Comparison of ENCODE assay signal across 1 mouse cellular context in the genomic region with DNA sequence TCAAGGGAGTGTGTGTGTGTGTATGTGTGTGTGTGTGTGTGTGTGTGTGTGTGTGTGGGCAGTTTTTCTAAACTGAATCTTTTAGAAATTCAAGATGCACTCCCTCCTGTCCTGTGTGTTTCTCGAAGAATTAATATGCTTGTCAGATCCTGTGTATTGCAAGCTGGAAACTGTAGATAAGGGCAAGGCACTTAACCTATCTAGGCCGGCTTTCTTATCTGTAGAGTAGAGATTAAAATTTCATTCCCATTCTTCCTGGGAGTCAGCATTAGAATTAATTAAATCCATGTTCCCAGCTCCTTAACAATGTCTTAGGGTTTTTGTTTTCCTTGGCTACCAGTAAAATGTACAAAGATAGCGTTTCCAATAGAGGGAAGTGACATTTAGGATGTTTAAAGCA.
A peak's percentile ranks its signal among the peaks of the same experiment; 100 is the strongest.
TF ChIP-seq lines count a peak whose summit lies in the region.

No protein-coding gene starts in this region.

TF ChIP-seq in MEL, 35 proteins besides CTCF, POLR2A, EP300 and RAD21:
- TF ChIP-seq USF1 (IDR thresholded peaks at IDR 0.05; ENCODE audit: low read depth, low read length) (no peak), RCOR1 (IDR thresholded peaks at IDR 0.05; ENCODE audit: low read depth, low read length) (0 out of 2 replicates have a peak, but pooled peaks have one; percentile 39), GATA1 (IDR thresholded peaks at IDR 0.05; ENCODE audit: low read depth, low read length) (peak; percentile 88), MXI1 (IDR thresholded peaks at IDR 0.05; ENCODE audit: low read depth, low read length) (no peak; the same call in 1 of the 2 replicates), TCF12 (IDR thresholded peaks at IDR 0.05; ENCODE audit: low read depth, low read length) (peak; percentile 85), HCFC1 (IDR thresholded peaks at IDR 0.05; ENCODE audit: low read depth, low read length) (no peak), ETS1 (IDR thresholded peaks at IDR 0.05; ENCODE audit: low read depth, low read length) (0 out of 2 replicates have a peak, but pooled peaks have one; percentile 29), SIN3A (IDR thresholded peaks at IDR 0.05; ENCODE audit: low read length) (0 out of 2 replicates have a peak, but pooled peaks have one; percentile 17), ZKSCAN1 (IDR thresholded peaks at IDR 0.05; ENCODE audit: low read depth, low read length) (no peak), TAL1 (IDR thresholded peaks at IDR 0.05; ENCODE audit: low read length) (peak; percentile 26; the same call in 1 of the 2 replicates)
